Mouse (Mus musculus) stomach, embryonic 14.5 days (tissue): Measurements from ENCODE around the gene Kat5. TPM values are rescaled to one million over a fixed set of nuclear protein-coding genes. Genes with fewer than 3 reads are reported as not detected.

Experiments
- ATAC-seq: fragments of 200-750 bp; cut with Nextera tagmentation; 2 replicates; pipeline ENCODE4 v1.8.0; 2017; ENCODE audit warnings: low read depth, moderate TSS enrichment; ENCODE audit not compliant: insufficient number of reproducible peaks, insufficient read depth, low FRiP score
- H3K27ac ChIP-seq: fragments of 300-500 bp; sonication (generic); 2 replicates; pipeline ENCODE4 v1.5.1; 2014; ENCODE audit warnings: mild to moderate bottlenecking, low read length, moderate library complexity, mixed read lengths
- H3K27me3 ChIP-seq: fragments of 300-500 bp; sonication (generic); 2 replicates; pipeline ENCODE4 v1.6.1; 2014; ENCODE audit warnings: low read length, control low read depth, mixed read lengths; ENCODE audit not compliant: control insufficient read depth, insufficient read depth
- H3K36me3 ChIP-seq: fragments of 300-500 bp; sonication (generic); 2 replicates; pipeline ENCODE4 v1.6.1; 2014; ENCODE audit warnings: mild to moderate bottlenecking, control low read depth, low read length, moderate library complexity, mixed read lengths; ENCODE audit not compliant: control insufficient read depth, insufficient read depth
- H3K4me1 ChIP-seq: fragments of 300-500 bp; sonication (generic); 2 replicates; pipeline ENCODE4 v1.6.1; 2014; ENCODE audit warnings: low read length, control low read depth, mixed read lengths; ENCODE audit not compliant: control insufficient read depth, insufficient read depth
- H3K4me2 ChIP-seq: fragments of 300-500 bp; sonication (generic); replicated peaks from 2 replicates; pipeline ENCODE4 v1.6.1; 2014; ENCODE audit warnings: low read depth, low read length, control low read depth
- H3K4me3 ChIP-seq: fragments of 300-500 bp; sonication (generic); 2 replicates; pipeline ENCODE4 v1.5.1; 2014; ENCODE audit warnings: low read depth, low read length, control low read depth
- H3K9ac ChIP-seq: fragments of 300-500 bp; sonication (generic); replicated peaks from 2 replicates; pipeline ENCODE4 v1.6.1; 2014; ENCODE audit warnings: low read depth, mild to moderate bottlenecking, control low read depth, low read length, moderate library complexity, mixed read lengths
- H3K9me3 ChIP-seq: fragments of 300-500 bp; sonication (generic); 2 replicates; pipeline ENCODE4 v1.6.1; 2016; ENCODE audit warnings: low read depth, low read length, control low read depth; ENCODE audit not compliant: control insufficient read depth
- WGBS: fragments of 180-500 bp; shearing (Covaris S2); extraction: QIAGEN DNeasy Blood & Tissue Kit; methylation state at CpG from one replicate; pipeline ENCODE4 v1.1.7; 2014; 5-methylcytosine and 5-hydroxymethylcytosine counted together
- polyA plus RNA-seq: library from polyadenylated mRNA; unstranded; fragments of >200 nt; fragmentation: Nextera tagmentation; extraction: Ambion mirVana; gene quantifications from 2 replicates; pipeline ENCODE4 v1.2.1, GENCODE M21; 2014

Gene Kat5
- polyA plus RNA-seq, 1 experiment from 2014 or later, result 30.5 TPM

DNA sequence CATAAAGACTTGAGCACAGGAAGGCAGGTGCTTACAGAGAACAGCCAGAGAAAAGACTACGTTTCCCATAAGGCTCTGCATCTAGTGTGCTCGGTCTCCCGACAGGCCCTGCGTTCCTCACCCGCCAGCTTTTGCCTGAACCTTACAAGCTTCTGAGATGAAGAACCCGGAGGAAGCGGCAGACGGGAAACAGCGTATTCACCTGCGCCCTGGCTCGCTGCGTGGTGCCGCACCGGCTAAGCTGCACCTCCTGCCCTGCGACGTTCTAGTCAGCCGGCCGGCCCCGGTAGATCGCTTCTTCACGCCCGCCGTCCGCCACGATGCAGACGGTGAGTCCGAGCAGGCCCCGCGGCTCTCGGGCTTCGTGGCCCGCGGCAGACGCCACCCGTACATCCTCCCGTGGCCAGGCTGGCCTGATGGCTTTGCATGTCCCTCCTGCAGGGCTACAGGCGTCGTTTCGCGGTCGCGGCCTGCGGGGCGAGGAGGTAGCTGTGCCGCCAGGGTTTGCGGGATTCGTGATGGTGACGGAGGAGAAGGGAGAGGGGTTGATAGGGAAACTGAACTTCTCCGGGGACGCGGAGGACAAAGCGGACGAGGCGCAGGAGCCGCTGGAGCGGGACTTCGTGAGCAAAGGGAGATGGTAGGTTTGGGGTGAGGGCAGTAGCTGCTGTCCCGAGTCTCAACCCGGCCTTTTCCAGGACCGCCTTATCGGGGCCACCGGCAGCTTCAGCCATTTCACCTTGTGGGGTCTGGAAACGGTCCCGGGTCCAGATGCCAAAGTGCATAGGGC, 8.1 kb downstream of the Kat5 start, which contains the start of gene Rnaseh2c:
Gene Rnaseh2c (plus strand): TSS at position 122 of the 790 bp plus-strand sequence.
- H3K27me3 ChIP-seq, result no peaks in the 10 kb centered on the region
- peak within 1 kb of the TSS; percentile 91 for H3K4me3 ChIP-seq
- under 1% methylated on average over 63 of the region's 64 CpGs for WGBS
- peak; percentile 84; the same call in 1 of the 2 replicates for ATAC-seq
- peak within 1 kb of the TSS; percentile 80 for H3K27ac ChIP-seq
- H3K4me1 ChIP-seq, result peaks cover 11% of the 10 kb centered on the region; the same call in 1 of the 2 replicates
- H3K9ac ChIP-seq, result peak within 1 kb of the TSS; percentile 82
- peak within 1 kb of the TSS; percentile 83 for H3K4me2 ChIP-seq
- H3K9me3 ChIP-seq, result no peaks in the 10 kb centered on the region
- peaks cover 40% of the 10 kb centered on the region for H3K36me3 ChIP-seq

GRCm38 (mm10) chr19:5599224-5599623, 10.8 kb downstream of the Kat5 start:
- H3K27me3 ChIP-seq, result no peaks in the 10 kb centered on the region
- H3K4me1 ChIP-seq, result peaks cover 11% of the 10 kb centered on the region; the same call in 1 of the 2 replicates
- H3K9me3 ChIP-seq, result no peaks in the 10 kb centered on the region
- no peak for ATAC-seq
- peaks cover 13% of the 10 kb centered on the region for H3K36me3 ChIP-seq
- 73% methylated on average over 4 of the region's 4 CpGs for WGBS
- no peak overlapping the region for H3K4me3 ChIP-seq
- H3K9ac ChIP-seq, result no peak overlapping the region
- no peak overlapping the region for H3K4me2 ChIP-seq
- no peak overlapping the region for H3K27ac ChIP-seq

DNA sequence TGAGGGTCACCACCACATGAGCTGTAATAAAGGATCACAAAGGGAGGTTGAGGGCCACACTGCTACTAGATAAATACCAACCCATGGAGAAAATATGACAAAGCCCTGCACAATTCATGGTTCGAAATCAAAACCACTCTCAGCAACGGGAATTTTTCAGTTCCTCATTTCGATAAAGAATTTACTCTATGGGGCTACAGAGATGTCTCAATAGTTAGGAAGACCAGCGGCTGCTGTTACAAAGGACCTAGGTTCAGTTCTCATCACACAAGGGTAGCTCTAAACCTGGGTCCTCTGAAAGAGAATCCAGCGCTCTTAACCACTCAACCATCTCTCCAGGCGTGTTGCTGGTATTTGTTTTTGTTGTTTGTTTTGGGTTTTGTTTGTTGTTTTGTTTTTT, 18.1 kb downstream of the Kat5 start:
- H3K27ac ChIP-seq, result no peak overlapping the region
- no peak overlapping the region for H3K4me3 ChIP-seq
- no peaks in the 10 kb centered on the region for H3K36me3 ChIP-seq
- no peaks in the 10 kb centered on the region for H3K27me3 ChIP-seq
- H3K9me3 ChIP-seq, result no peaks in the 10 kb centered on the region
- H3K4me2 ChIP-seq, result no peak overlapping the region
- 87% methylated on average over 6 of the region's 6 CpGs for WGBS
- H3K9ac ChIP-seq, result no peak overlapping the region
- no peak for ATAC-seq
- no peaks in the 10 kb centered on the region for H3K4me1 ChIP-seq

- no peak overlapping the region for H3K4me2 ChIP-seq
- H3K9me3 ChIP-seq, result no peaks in the 10 kb centered on the region
- H3K4me1 ChIP-seq, result no peaks in the 10 kb centered on the region
- H3K27me3 ChIP-seq, result no peaks in the 10 kb centered on the region
- H3K4me3 ChIP-seq, result no peak overlapping the region
- 75% methylated on average over 9 of the region's 9 CpGs for WGBS
- no peaks in the 10 kb centered on the region for H3K36me3 ChIP-seq
- H3K9ac ChIP-seq, result no peak overlapping the region
- ATAC-seq, result no peak
- no peak overlapping the region for H3K27ac ChIP-seq
These were observed 20.9 kb downstream of the Kat5 start for GRCm38 (mm10) chr19:5589159-5589558.

- no peak overlapping the region for H3K4me2 ChIP-seq
- H3K27me3 ChIP-seq, result no peaks in the 10 kb centered on the region
- H3K9me3 ChIP-seq, result no peaks in the 10 kb centered on the region
- whole genome bisulfite sequencing, result 84% methylated on average over 2 of the region's 2 CpGs
- no peak overlapping the region for H3K4me3 ChIP-seq
- no peaks in the 10 kb centered on the region for H3K4me1 ChIP-seq
- no peak overlapping the region for H3K9ac ChIP-seq
- ATAC-seq, result no peak
- H3K36me3 ChIP-seq, result no peaks in the 10 kb centered on the region
- H3K27ac ChIP-seq, result no peak overlapping the region
These were observed 28.0 kb downstream of the Kat5 start for GRCm38 (mm10) chr19:5581995-5582394.

DNA sequence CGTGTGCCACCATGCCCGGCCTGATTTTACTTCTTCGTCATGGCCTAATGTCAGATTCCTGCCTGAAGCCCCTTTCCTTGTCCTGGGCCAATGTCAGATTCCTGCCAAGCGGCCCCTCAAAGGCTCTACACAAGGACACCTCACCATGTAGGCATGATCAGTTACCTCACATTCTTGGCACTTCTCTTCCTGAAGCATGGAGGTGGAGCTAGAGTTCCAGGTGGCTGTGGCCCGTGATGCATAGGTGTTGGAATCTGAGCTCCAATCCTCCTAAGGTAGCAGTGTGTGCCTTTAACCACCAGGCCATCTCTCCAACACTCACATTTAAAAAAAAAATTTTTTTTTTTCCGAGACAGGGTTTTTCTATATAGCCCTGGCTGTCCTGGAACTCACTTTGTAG, 29.3 kb downstream of the Kat5 start:
- Histone ChIP-seq H3K9ac (no peak overlapping the region), H3K36me3 (no peaks in the 10 kb centered on the region), H3K4me3 (no peak overlapping the region), H3K4me2 (no peak overlapping the region), H3K9me3 (no peaks in the 10 kb centered on the region), H3K27me3 (no peaks in the 10 kb centered on the region), H3K27ac (no peak overlapping the region), H3K4me1 (no peaks in the 10 kb centered on the region)
- ATAC-seq, result no peak
- WGBS, result 88% methylated on average over 6 of the region's 6 CpGs

- no peak overlapping the region for H3K9ac ChIP-seq
- no peak overlapping the region for H3K4me2 ChIP-seq
- ATAC-seq, result no peak
- no peaks in the 10 kb centered on the region for H3K27me3 ChIP-seq
- no peaks in the 10 kb centered on the region for H3K9me3 ChIP-seq
- H3K4me3 ChIP-seq, result no peak overlapping the region
- whole genome bisulfite sequencing, result 72% methylated on average over 4 of the region's 4 CpGs
- H3K27ac ChIP-seq, result no peak overlapping the region
- H3K4me1 ChIP-seq, result no peaks in the 10 kb centered on the region
- no peaks in the 10 kb centered on the region for H3K36me3 ChIP-seq
These were observed 30.1 kb downstream of the Kat5 start for GRCm38 (mm10) chr19:5579971-5580370.

DNA sequence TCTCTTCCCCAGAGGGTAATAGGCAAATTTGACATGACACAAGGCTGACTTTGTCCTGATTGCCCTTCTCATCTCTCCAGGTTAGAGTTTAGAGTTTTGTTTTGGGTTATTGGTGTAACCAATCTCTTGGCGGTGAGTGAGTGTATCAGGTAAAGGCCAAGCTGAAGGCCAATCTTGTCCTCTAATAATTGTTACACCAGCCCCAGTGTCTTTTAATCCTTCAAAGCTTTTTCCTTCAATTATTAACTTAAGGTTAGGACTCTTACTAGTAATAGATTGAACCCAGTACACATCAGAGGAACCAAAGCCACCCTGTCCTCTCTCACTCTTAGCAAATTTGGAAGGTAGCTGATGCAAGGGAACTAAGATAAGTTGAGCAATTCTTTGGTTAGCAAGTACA, 34.7 kb downstream of the Kat5 start:
- H3K4me1 ChIP-seq, result no peaks in the 10 kb centered on the region
- no peak overlapping the region for H3K9ac ChIP-seq
- no peak overlapping the region for H3K4me2 ChIP-seq
- H3K27ac ChIP-seq, result no peak overlapping the region
- H3K9me3 ChIP-seq, result no peaks in the 10 kb centered on the region
- no peaks in the 10 kb centered on the region for H3K27me3 ChIP-seq
- no peak overlapping the region for H3K4me3 ChIP-seq
- WGBS, result 87% methylated on average over 1 of the region's 1 CpGs
- no peak for ATAC-seq
- H3K36me3 ChIP-seq, result no peaks in the 10 kb centered on the region
